Mouse (Mus musculus) adrenal gland, postnatal 0 days (tissue): Measurements from ENCODE around the gene Tsga10. TPM values are rescaled to one million over a fixed set of nuclear protein-coding genes. Genes with fewer than 3 reads are reported as not detected.

ENCODE experiments used
- polyA plus RNA-seq: library from polyadenylated mRNA; unstranded; fragments of >200 nt; fragmentation: Nextera tagmentation; extraction: Ambion mirVana; gene quantifications from 2 replicates; pipeline ENCODE4 v1.2.1, GENCODE M21; 2015

Gene Tsga10
- polyA plus RNA-seq: 4.0 and 4.6 TPM in 2 replicates

DNA sequence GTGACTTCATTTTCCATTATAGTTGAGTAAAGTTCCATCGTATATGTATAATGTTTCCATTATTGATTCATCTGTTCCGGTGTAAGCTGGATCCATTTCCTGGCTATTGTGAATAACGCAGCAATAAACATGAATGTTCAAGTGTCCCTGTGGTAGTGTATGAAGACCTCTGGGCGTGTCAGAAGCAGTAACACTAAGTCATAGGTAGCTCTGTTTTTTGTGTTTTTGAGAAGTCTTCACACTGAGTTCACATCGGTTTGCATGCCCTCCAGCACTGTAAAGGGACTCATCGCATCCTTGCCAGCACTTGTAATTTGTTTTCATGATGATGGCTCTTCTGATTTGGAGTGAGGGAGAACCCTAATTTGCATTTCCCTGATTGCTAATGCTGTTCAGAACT is at the start of gene Tsga10:
TSS of gene Tsga10 (minus strand) at position 144 of the 400 bp plus-strand sequence.

DNA sequence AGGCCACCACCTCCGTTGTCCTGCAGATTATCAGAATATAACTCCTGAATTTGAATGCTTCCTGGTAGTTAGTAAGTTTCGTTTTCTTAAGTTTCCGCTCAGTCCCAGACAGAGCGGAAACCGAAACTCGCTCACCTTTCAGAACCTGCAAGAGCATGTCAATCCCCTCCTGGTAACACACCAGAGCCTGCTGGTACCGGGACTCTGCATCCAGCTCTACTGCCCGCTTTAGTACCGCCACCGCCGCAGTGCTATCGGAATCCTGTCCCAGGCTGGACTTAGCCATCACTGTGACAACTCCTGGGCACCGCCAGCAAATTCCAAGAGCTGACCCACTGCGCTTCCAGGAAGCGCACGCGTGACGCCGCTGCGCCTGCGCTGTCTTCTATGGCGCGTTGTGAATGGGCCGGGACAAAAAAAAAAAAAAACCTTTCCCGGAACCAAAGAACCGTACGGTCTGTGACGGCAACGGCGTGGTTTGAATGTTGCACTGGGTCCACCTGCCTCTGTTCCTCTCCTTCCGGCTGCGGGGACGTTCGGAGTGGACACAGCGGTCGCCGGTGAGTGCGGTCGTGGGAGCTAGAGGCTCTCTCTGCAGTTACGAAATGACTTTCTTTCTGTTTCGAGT is 23.9 kb upstream of the Tsga10 start, which contains the start of the genes Mitd1 and Mrpl30:
TSS of gene Mitd1 (minus strand) at position 387 of the 628 bp plus-strand sequence.
TSS of gene Mrpl30 (plus strand) at position 453 of the 628 bp plus-strand sequence.

DNA sequence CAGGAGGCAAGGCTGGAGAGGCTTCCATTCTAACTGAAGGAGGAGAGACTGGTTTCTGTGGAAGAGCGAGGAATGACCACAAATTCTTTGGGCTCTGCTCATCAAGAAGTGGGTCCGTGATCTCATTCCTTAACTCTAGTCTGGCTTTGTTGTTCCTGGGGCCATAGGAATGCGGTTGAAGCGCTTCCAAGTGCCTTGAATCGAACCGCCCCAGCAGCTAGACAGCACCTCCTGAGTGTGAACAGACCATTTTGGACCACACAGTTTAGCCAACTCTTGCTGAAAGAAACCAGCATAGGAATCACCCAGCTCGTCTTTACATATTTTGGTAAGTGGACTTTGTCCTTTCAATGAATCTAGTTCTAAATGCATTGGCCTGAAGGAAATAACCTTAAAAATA is 5.5 kb upstream of the Tsga10 start, which contains the start of gene Lipt1:
TSS of gene Lipt1 (plus strand) at position 35 of the 400 bp plus-strand sequence.

GRCm38 (mm10) chr1:37719761-37720640 is 146.2 kb downstream of the Tsga10 start, which contains the start of gene 2010300C02Rik:
TSS of gene 2010300C02Rik (minus strand) at chr1:37720085.

Other genes with a start within 250 kb of the Tsga10 start
- gene 2010300C02Rik, start 146.3 kb downstream of the Tsga10 start, polyA plus RNA-seq: 2.6 and 3.5 TPM in 2 replicates
- 10.1 and 15.4 TPM in 2 replicates for gene Lipt1, start 5.3 kb upstream of the Tsga10 start, polyA plus RNA-seq
- gene Mitd1, start 24.0 kb upstream of the Tsga10 start, polyA plus RNA-seq: 21.7 and 22.3 TPM in 2 replicates
- 379 and 460 TPM in 2 replicates for gene Mrpl30, start 24.0 kb upstream of the Tsga10 start, polyA plus RNA-seq
- not detected in 2 replicates for gene Lyg2, start 50.1 kb upstream of the Tsga10 start, polyA plus RNA-seq
- gene Lyg1, start 91.3 kb upstream of the Tsga10 start, polyA plus RNA-seq: 0.96 TPM in 1 of 2 replicates, not detected in the other
- gene Txndc9, start 131.5 kb upstream of the Tsga10 start, polyA plus RNA-seq: 165 and 185 TPM in 2 replicates
- gene Eif5b, start 131.6 kb upstream of the Tsga10 start, polyA plus RNA-seq: 13.0 and 17.2 TPM in 2 replicates